Mouse (Mus musculus): Measurements from ENCODE around the gene Six3. TPM values are rescaled to one million over a fixed set of nuclear protein-coding genes. Genes with fewer than 3 reads are reported as not detected.

Six3 gene
- polyA plus RNA-seq, 1 experiment = not detected

- Histone ChIP-seq H3K27ac (ENCODE audit: insufficient read depth, low read length) (no peak overlapping the region), H3K4me1 (ENCODE audit: control insufficient read depth, insufficient read depth, low read length) (no peaks in the 10 kb centered on the region; the same call in 1 of the 2 replicates), H3K4me3 (ENCODE audit: insufficient read depth, low read length) (no peak overlapping the region)
- no peak for TF ChIP-seq POLR2A (IDR thresholded peaks at IDR 0.05; ENCODE audit: low read depth, low read length)
These were observed 10.6 kb downstream of the Six3 start for GRCm38 (mm10) chr17:85624051-85624420.

GRCm38 (mm10) chr17:85624981-85625940, 11.9 kb downstream of the Six3 start:
- Histone ChIP-seq H3K4me3 (ENCODE audit: insufficient read depth, low read length) (no peak overlapping the region), H3K27ac (ENCODE audit: insufficient read depth, low read length) (no peak overlapping the region), H3K4me1 (ENCODE audit: control insufficient read depth, insufficient read depth, low read length) (no peaks in the 10 kb centered on the region; the same call in 1 of the 2 replicates)
- no peak for TF ChIP-seq CTCF (IDR thresholded peaks at IDR 0.05; ENCODE audit: borderline replicate concordance, insufficient read depth, low read length)
- TF ChIP-seq POLR2A (IDR thresholded peaks at IDR 0.05; ENCODE audit: low read depth, low read length) = no peak

GRCm38 (mm10) chr17:85626091-85626860, 12.9 kb downstream of the Six3 start:
- H3K4me3 ChIP-seq (ENCODE audit: insufficient read depth, low read length) = no peak overlapping the region
- no peak for TF ChIP-seq CTCF (IDR thresholded peaks at IDR 0.05; ENCODE audit: borderline replicate concordance, insufficient read depth, low read length)

GRCm38 (mm10) chr17:85627751-85628150, 14.3 kb downstream of the Six3 start:
- no peaks in the 10 kb centered on the region; the same call in 1 of the 2 replicates for H3K4me1 ChIP-seq (ENCODE audit: control insufficient read depth, insufficient read depth, low read length)
- H3K27ac ChIP-seq (ENCODE audit: insufficient read depth, low read length) = no peak overlapping the region
- H3K4me3 ChIP-seq (ENCODE audit: insufficient read depth, low read length) = no peak overlapping the region
- no peak for TF ChIP-seq POLR2A (IDR thresholded peaks at IDR 0.05; ENCODE audit: low read depth, low read length)
- no peak for TF ChIP-seq CTCF (IDR thresholded peaks at IDR 0.05; ENCODE audit: borderline replicate concordance, insufficient read depth, low read length)

More at GRCm38 (mm10) chr17:85626091-85626860, 12.9 kb downstream of the Six3 start:
- Histone ChIP-seq H3K27ac (ENCODE audit: insufficient read depth, low read length) (no peak overlapping the region), H3K4me1 (ENCODE audit: control insufficient read depth, insufficient read depth, low read length) (no peaks in the 10 kb centered on the region; the same call in 1 of the 2 replicates)

GRCm38 (mm10) chr17:85628811-85629210, 15.4 kb downstream of the Six3 start:
- Histone ChIP-seq H3K27ac (ENCODE audit: insufficient read depth, low read length) (no peak overlapping the region), H3K4me3 (ENCODE audit: insufficient read depth, low read length) (no peak overlapping the region), H3K4me1 (ENCODE audit: control insufficient read depth, insufficient read depth, low read length) (no peaks in the 10 kb centered on the region)
- TF ChIP-seq CTCF (IDR thresholded peaks at IDR 0.05; ENCODE audit: borderline replicate concordance, insufficient read depth, low read length) (no peak), POLR2A (IDR thresholded peaks at IDR 0.05; ENCODE audit: low read depth, low read length) (no peak)

GRCm38 (mm10) chr17:85629396-85629795, 16.0 kb downstream of the Six3 start:
- no peaks in the 10 kb centered on the region for H3K4me1 ChIP-seq (ENCODE audit: control insufficient read depth, insufficient read depth, low read length)
- H3K4me3 ChIP-seq (ENCODE audit: insufficient read depth, low read length) = no peak overlapping the region
- H3K27ac ChIP-seq (ENCODE audit: insufficient read depth, low read length) = no peak overlapping the region
- no peak for TF ChIP-seq CTCF (IDR thresholded peaks at IDR 0.05; ENCODE audit: borderline replicate concordance, insufficient read depth, low read length)
- TF ChIP-seq POLR2A (IDR thresholded peaks at IDR 0.05; ENCODE audit: low read depth, low read length) = no peak

- Histone ChIP-seq H3K4me3 (ENCODE audit: insufficient read depth, low read length) (no peak overlapping the region), H3K27ac (ENCODE audit: insufficient read depth, low read length) (no peak overlapping the region), H3K4me1 (ENCODE audit: control insufficient read depth, insufficient read depth, low read length) (no peaks in the 10 kb centered on the region)
- no peak for TF ChIP-seq POLR2A (IDR thresholded peaks at IDR 0.05; ENCODE audit: low read depth, low read length)
These were observed 17.1 kb downstream of the Six3 start for GRCm38 (mm10) chr17:85630296-85631050.

GRCm38 (mm10) chr17:85631106-85631505, 17.7 kb downstream of the Six3 start:
- H3K27ac ChIP-seq (ENCODE audit: insufficient read depth, low read length) = no peak overlapping the region

GRCm38 (mm10) chr17:85633619-85634018, 20.2 kb downstream of the Six3 start:
- Histone ChIP-seq H3K4me3 (ENCODE audit: insufficient read depth, low read length) (no peak overlapping the region), H3K4me1 (ENCODE audit: control insufficient read depth, insufficient read depth, low read length) (no peaks in the 10 kb centered on the region), H3K27ac (ENCODE audit: insufficient read depth, low read length) (no peak overlapping the region)
- TF ChIP-seq POLR2A (IDR thresholded peaks at IDR 0.05; ENCODE audit: low read depth, low read length) = no peak
- TF ChIP-seq CTCF (IDR thresholded peaks at IDR 0.05; ENCODE audit: borderline replicate concordance, insufficient read depth, low read length) = peak; percentile 81

More at GRCm38 (mm10) chr17:85631106-85631505, 17.7 kb downstream of the Six3 start:
- H3K4me1 ChIP-seq (ENCODE audit: control insufficient read depth, insufficient read depth, low read length) = no peaks in the 10 kb centered on the region
- TF ChIP-seq CTCF (IDR thresholded peaks at IDR 0.05; ENCODE audit: borderline replicate concordance, insufficient read depth, low read length) (no peak), POLR2A (IDR thresholded peaks at IDR 0.05; ENCODE audit: low read depth, low read length) (no peak)
- H3K4me3 ChIP-seq (ENCODE audit: insufficient read depth, low read length) = no peak overlapping the region
